Mouse (Mus musculus): ENCODE results near the gene Etl4.

DNA sequence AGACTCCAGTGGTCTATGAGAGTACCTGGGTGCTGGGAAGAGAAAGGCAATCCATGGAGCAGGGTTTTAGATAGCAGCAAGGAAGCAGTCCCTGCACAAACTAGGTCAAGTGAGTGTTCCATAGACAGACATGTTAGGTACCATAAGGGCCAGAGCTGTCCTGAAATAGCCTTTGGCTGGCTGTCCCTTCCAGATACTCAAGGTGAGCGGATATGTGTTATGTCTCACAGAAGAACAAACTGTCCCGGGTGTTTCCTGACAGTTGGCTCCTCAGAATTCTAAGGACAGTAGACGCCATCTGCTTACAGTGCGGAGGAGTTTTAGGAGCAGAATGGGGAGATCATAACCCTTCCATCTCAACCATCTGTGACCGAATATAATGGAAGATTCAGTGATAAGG, 708.8 kb downstream of the Etl4 start:
- TF ChIP-seq CTCF (IDR thresholded peaks at IDR 0.05; ENCODE audit: low read depth) = no peak
- TF ChIP-seq EP300 (IDR thresholded peaks at IDR 0.05; ENCODE audit: low read depth) = no peak

All from liver, embryonic 14.5 days (tissue).